Mouse (Mus musculus) embryo, embryonic 11.5 days (tissue): Measurements from ENCODE around the gene Cela3b.

Experiments
- DNase-seq: peaks from one replicate; pipeline ENCODE4 v3.0.0-alpha.2; 2012; ENCODE audit warnings: low read depth, low spot score

Cela3b gene

GRCm38 (mm10) chr4:137430502-137430901 lies at the start of gene Cela3b:
Gene Cela3b (minus strand): TSS chr4:137430540.
- DNase-seq: no peak

DNA sequence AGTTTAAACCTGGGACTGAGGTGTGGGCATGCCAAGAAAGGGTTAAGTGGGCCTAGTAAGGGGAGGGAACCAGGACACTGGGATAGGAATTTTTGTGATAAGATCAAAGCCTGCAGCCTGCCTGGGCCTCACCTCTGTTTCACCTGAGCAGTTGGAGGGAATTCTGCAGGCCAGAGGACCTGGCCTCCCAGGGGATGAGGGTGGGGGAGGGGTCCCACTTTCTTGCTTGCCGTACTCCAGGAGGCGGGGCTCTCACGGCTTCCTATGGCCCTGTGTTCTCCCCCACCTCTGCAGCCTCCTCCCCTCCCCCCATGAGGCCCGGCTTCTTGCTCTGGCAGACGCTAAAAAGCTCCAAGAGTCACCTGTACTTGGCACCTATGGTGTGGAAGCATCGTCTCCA lies 49.4 kb upstream of the Cela3b start:
- no peak for DNase-seq

- no peak for DNase-seq
Observed at GRCm38 (mm10) chr4:137478306-137478705, 48.0 kb upstream of the Cela3b start.

GRCm38 (mm10) chr4:137477611-137478010 lies 47.3 kb upstream of the Cela3b start:
- no peak for DNase-seq

GRCm38 (mm10) chr4:137476761-137477237 lies 46.5 kb upstream of the Cela3b start:
- DNase-seq: no peak

- DNase-seq: no peak
Observed at GRCm38 (mm10) chr4:137476065-137476760, 45.9 kb upstream of the Cela3b start.

GRCm38 (mm10) chr4:137475271-137476050 lies 45.1 kb upstream of the Cela3b start:
- no peak for DNase-seq

DNA sequence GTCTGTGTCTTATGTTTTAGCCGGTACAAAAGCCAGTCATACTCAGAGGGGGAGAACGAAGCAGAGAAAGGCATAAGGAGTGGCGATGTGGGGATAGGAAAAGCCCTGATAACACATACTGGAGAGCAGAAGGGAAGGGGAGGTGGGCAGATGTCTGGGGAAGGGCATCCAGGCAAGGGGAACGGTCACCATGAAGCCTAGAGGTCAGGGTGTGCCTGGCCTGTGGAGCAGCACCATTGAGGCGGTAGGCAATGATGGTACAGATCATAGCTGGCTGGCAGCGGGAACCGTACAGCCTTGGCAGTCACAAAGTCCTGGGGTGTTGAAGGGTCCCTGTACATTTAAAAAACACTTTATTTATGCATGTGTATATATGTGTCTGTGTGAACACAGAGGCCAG lies 44.4 kb upstream of the Cela3b start:
- DNase-seq: no peak

GRCm38 (mm10) chr4:137473701-137474388 lies 43.5 kb upstream of the Cela3b start:
- DNase-seq: no peak

DNA sequence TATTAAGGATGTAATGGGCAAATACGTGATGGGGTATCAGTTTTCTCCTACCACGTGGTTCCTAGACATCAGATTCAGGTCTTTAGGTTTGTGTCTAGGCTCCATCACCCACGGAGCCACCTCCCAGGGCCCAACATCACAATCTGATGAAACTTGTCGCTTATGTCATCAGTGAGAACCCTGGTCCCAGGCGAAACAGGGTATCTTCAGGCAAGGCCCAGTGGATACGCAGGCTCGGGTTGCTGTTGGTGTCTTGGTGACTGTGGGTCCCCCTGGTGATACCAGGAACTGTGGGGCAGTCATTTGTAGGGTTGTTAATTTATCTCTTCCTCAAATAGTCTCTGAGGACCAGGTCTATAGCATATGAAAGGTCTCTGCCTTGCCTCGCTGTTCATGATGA lies 42.9 kb upstream of the Cela3b start:
- no peak for DNase-seq

GRCm38 (mm10) chr4:137471326-137471725 lies 41.0 kb upstream of the Cela3b start:
- DNase-seq: no peak

DNA sequence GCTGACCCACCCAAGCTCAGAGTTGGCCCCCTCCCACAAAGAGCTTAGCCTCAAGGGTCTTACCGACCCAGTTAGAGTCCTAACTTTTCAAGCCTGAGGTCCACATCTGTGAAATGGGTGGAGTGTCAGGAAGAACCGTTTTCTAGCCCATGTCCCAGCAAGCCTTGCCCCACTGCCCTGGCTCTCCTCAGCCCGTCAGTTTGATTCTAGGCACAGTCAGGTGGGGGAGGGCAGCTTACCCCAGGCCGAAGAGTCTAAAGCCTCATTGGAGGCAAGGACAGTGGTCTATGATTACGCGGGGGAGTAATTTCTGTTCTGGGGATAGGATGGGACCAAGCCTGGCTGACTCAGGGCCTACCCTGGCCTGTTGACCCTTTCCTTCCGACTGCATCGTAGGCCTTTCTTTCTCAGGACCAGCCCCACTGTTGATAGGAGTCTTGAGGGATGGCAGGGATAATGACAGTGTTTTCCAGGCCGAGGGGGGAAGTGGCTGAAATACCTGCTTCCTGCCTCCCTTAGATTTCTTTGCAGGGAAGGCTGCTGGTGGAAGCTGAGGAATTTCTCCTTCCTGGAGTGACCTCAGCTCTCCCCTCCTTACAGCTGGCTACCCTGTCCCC lies 40.5 kb upstream of the Cela3b start:
- DNase-seq: no peak

- no peak for DNase-seq
Observed at GRCm38 (mm10) chr4:137469845-137470692, 39.7 kb upstream of the Cela3b start.

DNA sequence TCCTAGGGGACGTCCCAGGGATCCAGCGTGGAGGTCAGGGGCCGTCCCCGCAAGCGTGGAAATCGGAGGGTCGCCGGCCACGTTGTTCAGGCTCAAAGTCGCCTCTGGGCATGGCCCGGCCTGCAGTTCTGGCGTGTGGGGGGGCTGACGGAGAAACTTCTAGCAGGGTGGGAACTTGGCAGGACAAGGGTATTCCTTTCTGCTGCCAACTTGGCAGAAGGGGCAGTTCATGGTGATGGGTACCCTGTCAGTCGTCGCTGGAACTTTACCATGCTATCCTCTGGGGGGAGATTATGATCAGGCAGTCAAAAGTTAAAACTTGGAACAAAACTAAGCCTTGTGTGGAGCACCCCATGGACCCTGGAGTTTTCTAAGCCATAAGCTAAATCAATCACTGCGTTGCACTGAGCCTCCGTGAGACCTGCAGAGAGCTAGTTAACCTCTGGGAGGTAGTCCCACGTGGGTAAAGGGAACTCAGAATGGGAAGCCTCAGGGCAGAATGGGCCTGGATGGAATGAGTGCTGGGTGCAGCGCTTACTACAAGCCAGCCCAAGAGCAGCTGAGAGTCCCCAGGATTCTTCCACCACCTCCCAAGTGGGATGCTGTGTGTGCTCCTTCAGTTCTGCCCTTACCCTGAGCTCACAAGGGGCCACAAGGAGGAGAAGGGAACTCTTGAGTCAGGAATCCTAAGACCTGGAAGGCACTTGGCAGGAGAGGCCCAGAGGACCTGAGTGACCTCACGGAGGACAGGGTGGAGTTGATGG lies 38.9 kb upstream of the Cela3b start:
- no peak for DNase-seq

GRCm38 (mm10) chr4:137468260-137469080 lies 38.1 kb upstream of the Cela3b start, which contains the start of gene Hspg2:
Gene Hspg2 (plus strand): TSS chr4:137468769.
- DNase-seq: peak; percentile 98

DNA sequence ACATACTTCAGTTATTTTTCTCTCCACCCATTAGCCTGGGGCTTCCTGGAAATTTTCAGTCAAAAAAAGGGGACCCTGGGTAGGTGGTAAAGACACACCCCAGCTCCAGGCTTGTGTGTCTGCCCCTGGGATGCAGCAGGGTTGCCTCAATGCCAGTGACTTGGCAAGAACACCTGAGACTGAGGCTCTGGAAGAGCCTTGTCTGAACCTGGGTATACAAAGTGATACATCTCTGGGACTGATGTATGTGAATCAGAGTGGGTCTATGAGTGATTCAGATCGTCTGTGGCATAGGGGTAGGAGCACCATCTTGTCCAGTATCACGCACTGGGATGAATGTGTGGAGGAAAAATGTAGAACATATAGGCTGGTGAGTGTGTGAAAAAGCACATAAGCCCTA lies 37.2 kb upstream of the Cela3b start:
- DNase-seq: no peak

DNA sequence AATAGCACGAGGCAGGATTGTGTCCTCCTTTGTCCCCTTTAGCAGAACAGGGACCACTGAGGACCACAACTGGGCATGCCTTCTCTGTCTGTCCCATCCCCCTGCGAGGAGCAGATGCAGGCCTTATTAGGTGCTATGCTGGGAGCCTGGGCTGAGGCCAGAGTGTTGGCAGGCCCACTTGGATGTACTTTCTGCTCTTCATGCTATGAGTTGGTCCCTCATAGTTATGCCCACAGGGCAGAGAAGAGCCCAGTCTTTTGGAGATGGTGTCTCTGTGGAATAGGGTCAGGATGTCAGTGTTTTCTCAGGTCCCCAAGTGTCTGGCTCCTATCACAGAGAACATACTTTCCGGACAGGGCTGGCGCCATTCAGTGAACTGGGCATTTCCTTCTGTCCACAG lies 36.7 kb upstream of the Cela3b start:
- no peak for DNase-seq

GRCm38 (mm10) chr4:137465125-137465787 lies 34.9 kb upstream of the Cela3b start:
- no peak for DNase-seq
